Mouse (Mus musculus) bone marrow, adult 2 months (tissue): ENCODE data around the gene Plxna4. TPM values are rescaled to one million over a fixed set of nuclear protein-coding genes. Genes with fewer than 3 reads are reported as not detected.

Experiments
- H3K27ac ChIP-seq: fragments of 200-500 bp; 2 replicates; pipeline ENCODE4 v1.5.1; 2012; ENCODE audit warnings: low read depth, mild to moderate bottlenecking, control low read depth, inconsistent platforms, low read length; ENCODE audit not compliant: control insufficient read depth, poor library complexity, insufficient read depth
- H3K4me1 ChIP-seq: fragments of 200-500 bp; 2 replicates; pipeline ENCODE4 v1.6.1; 2011; ENCODE audit warnings: low read length; ENCODE audit not compliant: control insufficient read depth, insufficient read depth
- H3K4me3 ChIP-seq: fragments of 200-500 bp; replicated peaks from 2 replicates; pipeline ENCODE3; 2011; ENCODE audit warnings: mild to moderate bottlenecking, low read depth, low read length, control low read depth; ENCODE audit not compliant: control insufficient read depth
- CTCF ChIP-seq: fragments of 200-500 bp; IDR thresholded peaks from 2 replicates; pipeline ENCODE4 v1.5.1; 2011; ENCODE audit warnings: low read length, control low read depth; ENCODE audit not compliant: control insufficient read depth, insufficient read depth
- POLR2A ChIP-seq: fragments of 200-500 bp; IDR thresholded peaks from 2 replicates; pipeline ENCODE4 v1.6.1; 2011; ENCODE audit warnings: low read depth, mild to moderate bottlenecking, control low read depth, low read length, borderline replicate concordance; ENCODE audit not compliant: control insufficient read depth
- WGBS: fragments of 180-500 bp; shearing (Covaris S2); methylation state at CpG from one replicate; pipeline ENCODE4 v1.1.7; 2018; 5-methylcytosine and 5-hydroxymethylcytosine counted together
- polyA plus RNA-seq: library from polyadenylated mRNA; stranded (reverse); fragments of >200 nt; gene quantifications from 2 replicates; pipeline ENCODE4 v1.2.4, GENCODE M21; 2011; ENCODE audit warnings: low replicate concordance; ENCODE audit not compliant: missing spikeins, insufficient read depth, insufficient read length

Plxna4 gene
- polyA plus RNA-seq, 1 experiment: 6.6 TPM

GRCm38 (mm10) chr6:32208951-32209350 is 379.0 kb downstream of the Plxna4 start:
- WGBS: 75% methylated on average over 7 of the region's 7 CpGs
- H3K27ac ChIP-seq: no peak overlapping the region
- TF ChIP-seq CTCF (no peak), POLR2A (no peak)
- H3K4me1 ChIP-seq: no peaks in the 10 kb centered on the region
- no peak overlapping the region for H3K4me3 ChIP-seq

- WGBS: 78% methylated on average over 4 of the region's 4 CpGs
- no peak overlapping the region for H3K27ac ChIP-seq
- TF ChIP-seq CTCF: no peak
- no peak for TF ChIP-seq POLR2A
- no peak overlapping the region for H3K4me3 ChIP-seq
- no peaks in the 10 kb centered on the region for H3K4me1 ChIP-seq
Observed at GRCm38 (mm10) chr6:32204253-32204652, 383.7 kb downstream of the Plxna4 start.

- WGBS: 72% methylated on average over 4 of the region's 4 CpGs
- Histone ChIP-seq H3K27ac (no peak overlapping the region), H3K4me3 (no peak overlapping the region), H3K4me1 (no peaks in the 10 kb centered on the region)
- TF ChIP-seq CTCF (no peak), POLR2A (no peak)
Observed at GRCm38 (mm10) chr6:32203389-32203788, 384.6 kb downstream of the Plxna4 start.

GRCm38 (mm10) chr6:32202664-32203192 is 385.3 kb downstream of the Plxna4 start:
- Histone ChIP-seq H3K27ac (no peak overlapping the region), H3K4me1 (no peaks in the 10 kb centered on the region), H3K4me3 (no peak overlapping the region)
- TF ChIP-seq POLR2A (no peak), CTCF (no peak)
- WGBS: 71% methylated on average over 1 of the region's 1 CpGs

GRCm38 (mm10) chr6:32201506-32201905 is 386.5 kb downstream of the Plxna4 start:
- Histone ChIP-seq H3K4me1 (no peaks in the 10 kb centered on the region), H3K4me3 (no peak overlapping the region), H3K27ac (no peak overlapping the region)
- TF ChIP-seq POLR2A (no peak), CTCF (no peak)

- no peak for TF ChIP-seq POLR2A
- TF ChIP-seq CTCF: no peak
- Histone ChIP-seq H3K4me3 (no peak overlapping the region), H3K4me1 (no peaks in the 10 kb centered on the region), H3K27ac (no peak overlapping the region)
- WGBS: 67% methylated on average over 2 of the region's 2 CpGs
Observed at GRCm38 (mm10) chr6:32199616-32200015, 388.4 kb downstream of the Plxna4 start.

GRCm38 (mm10) chr6:32196913-32197312 is 391.1 kb downstream of the Plxna4 start:
- TF ChIP-seq CTCF (no peak), POLR2A (no peak)
- Histone ChIP-seq H3K27ac (no peak overlapping the region), H3K4me3 (no peak overlapping the region), H3K4me1 (no peaks in the 10 kb centered on the region)
- WGBS: 51% methylated on average over 9 of the region's 9 CpGs

- Histone ChIP-seq H3K4me3 (no peak overlapping the region), H3K27ac (no peak overlapping the region), H3K4me1 (no peaks in the 10 kb centered on the region)
- WGBS: 87% methylated on average over 2 of the region's 2 CpGs
- TF ChIP-seq POLR2A (no peak), CTCF (no peak)
Observed at GRCm38 (mm10) chr6:32193046-32193445, 394.9 kb downstream of the Plxna4 start.

- no peak overlapping the region for H3K27ac ChIP-seq
- 72% methylated on average over 4 of the region's 4 CpGs for WGBS
Observed at GRCm38 (mm10) chr6:32184402-32184985, 403.5 kb downstream of the Plxna4 start.

More at GRCm38 (mm10) chr6:32184402-32184985, 403.5 kb downstream of the Plxna4 start:
- no peaks in the 10 kb centered on the region for H3K4me1 ChIP-seq
- no peak overlapping the region for H3K4me3 ChIP-seq
- TF ChIP-seq POLR2A (no peak), CTCF (no peak)
